Mouse (Mus musculus): ENCODE measurements around the gene Cplx1. TPM values are rescaled to one million over a fixed set of nuclear protein-coding genes. Genes with fewer than 3 reads are reported as not detected.
A peak's percentile ranks its signal among the peaks of the same experiment; 100 is the strongest.
"Not testable (repeated sequence)": the region's sequence is repeated elsewhere in the genome, so short reads cannot be mapped to it uniquely, and the experiment has no call there.

Cplx1 gene
- total and polyA plus RNA-seq, 2 experiments from 2014 or later: 118 to 267 TPM

- no peak overlapping the region for H3K27ac ChIP-seq
- no peak overlapping the region for H3K4me2 ChIP-seq (ENCODE audit: low read depth, low read length)
- H3K36me3 ChIP-seq (ENCODE audit: insufficient read depth, low read length): peaks cover 27% of the 10 kb centered on the region; the same call in 1 of the 2 replicates
- H3K4me1 ChIP-seq (ENCODE audit: insufficient read depth, low read length): no peaks in the 10 kb centered on the region
- H3K4me3 ChIP-seq (ENCODE audit: low read length): no peak overlapping the region
- no peaks in the 10 kb centered on the region for H3K9me3 ChIP-seq (ENCODE audit: low read length)
- DNase-seq (ENCODE audit: low spot score): no peak
- H3K27me3 ChIP-seq (ENCODE audit: insufficient read depth, low read length): no peaks in the 10 kb centered on the region
- TF ChIP-seq CTCF (IDR thresholded peaks at IDR 0.05; ENCODE audit: low read depth): no peak
- WGBS: 84% methylated on average over 9 of the region's 9 CpGs
- no peak overlapping the region for H3K9ac ChIP-seq (replicated peaks; ENCODE audit: low read length)
- no peak for ATAC-seq
These were observed 31.5 kb downstream of the Cplx1 start for GRCm38 (mm10) chr5:108518106-108518885.

GRCm38 (mm10) chr5:108516655-108517054, 33.2 kb downstream of the Cplx1 start:
- no peak for TF ChIP-seq CTCF (IDR thresholded peaks at IDR 0.05; ENCODE audit: low read depth)
- Histone ChIP-seq H3K9me3 (ENCODE audit: low read length) (no peaks in the 10 kb centered on the region), H3K4me2 (ENCODE audit: low read depth, low read length) (no peak overlapping the region), H3K36me3 (ENCODE audit: insufficient read depth, low read length) (peaks cover 22% of the 10 kb centered on the region; the same call in 1 of the 2 replicates), H3K4me1 (ENCODE audit: insufficient read depth, low read length) (no peaks in the 10 kb centered on the region), H3K9ac (replicated peaks; ENCODE audit: low read length) (no peak overlapping the region), H3K27ac (no peak overlapping the region), H3K4me3 (ENCODE audit: low read length) (no peak overlapping the region), H3K27me3 (ENCODE audit: insufficient read depth, low read length) (no peaks in the 10 kb centered on the region)
- WGBS: 90% methylated on average over 3 of the region's 3 CpGs
- DNase-seq (ENCODE audit: low spot score): no peak
- ATAC-seq: no peak

GRCm38 (mm10) chr5:108515581-108516361, 34.1 kb downstream of the Cplx1 start:
- WGBS: 48% methylated on average over 6 of the region's 6 CpGs
- ATAC-seq: peak; percentile 56; the same call in 1 of the 2 replicates

GRCm38 (mm10) chr5:108502286-108502685, 47.5 kb downstream of the Cplx1 start:
- H3K4me3 ChIP-seq (ENCODE audit: low read length): no peak overlapping the region
- ATAC-seq (no peak), DNase-seq (ENCODE audit: low spot score) (no peak)
- no peaks in the 10 kb centered on the region for H3K4me1 ChIP-seq (ENCODE audit: insufficient read depth, low read length)
- H3K27ac ChIP-seq: no peak overlapping the region
- no peaks in the 10 kb centered on the region for H3K27me3 ChIP-seq (ENCODE audit: insufficient read depth, low read length)
- H3K4me2 ChIP-seq (ENCODE audit: low read depth, low read length): no peak overlapping the region
- no peaks in the 10 kb centered on the region for H3K9me3 ChIP-seq (ENCODE audit: low read length)
- 90% methylated on average over 18 of the region's 18 CpGs for WGBS
- peaks cover 46% of the 10 kb centered on the region for H3K36me3 ChIP-seq (ENCODE audit: insufficient read depth, low read length)
- TF ChIP-seq CTCF (IDR thresholded peaks at IDR 0.05; ENCODE audit: low read depth): no peak
- H3K9ac ChIP-seq (replicated peaks; ENCODE audit: low read length): no peak overlapping the region

More at GRCm38 (mm10) chr5:108515581-108516361, 34.1 kb downstream of the Cplx1 start:
- 0 out of 2 replicates have a peak overlapping the region, but pooled peaks have one; percentile 32 for H3K27ac ChIP-seq
- H3K9ac ChIP-seq (replicated peaks; ENCODE audit: low read length): no peak overlapping the region
- no peaks in the 10 kb centered on the region for H3K27me3 ChIP-seq (ENCODE audit: insufficient read depth, low read length)
- H3K4me3 ChIP-seq (ENCODE audit: low read length): no peak overlapping the region
- H3K9me3 ChIP-seq (ENCODE audit: low read length): no peaks in the 10 kb centered on the region
- no peak for TF ChIP-seq CTCF (IDR thresholded peaks at IDR 0.05; ENCODE audit: low read depth)
- peaks cover 22% of the 10 kb centered on the region; the same call in 1 of the 2 replicates for H3K36me3 ChIP-seq (ENCODE audit: insufficient read depth, low read length)
- H3K4me2 ChIP-seq (ENCODE audit: low read depth, low read length): no peak overlapping the region
- DNase-seq (ENCODE audit: low spot score): peak; percentile 60
- H3K4me1 ChIP-seq (ENCODE audit: insufficient read depth, low read length): no peaks in the 10 kb centered on the region

GRCm38 (mm10) chr5:108501573-108501972, 48.3 kb downstream of the Cplx1 start:
- H3K4me1 ChIP-seq (ENCODE audit: insufficient read depth, low read length): no peaks in the 10 kb centered on the region
- DNase-seq (ENCODE audit: low spot score) (no peak), ATAC-seq (no peak)
- peaks cover 52% of the 10 kb centered on the region for H3K36me3 ChIP-seq (ENCODE audit: insufficient read depth, low read length)
- H3K27me3 ChIP-seq (ENCODE audit: insufficient read depth, low read length): no peaks in the 10 kb centered on the region
- WGBS: 89% methylated on average over 1 of the region's 1 CpGs
- H3K9ac ChIP-seq (replicated peaks; ENCODE audit: low read length): no peak overlapping the region
- no peak overlapping the region for H3K4me3 ChIP-seq (ENCODE audit: low read length)
- no peak overlapping the region for H3K27ac ChIP-seq
- no peak overlapping the region for H3K4me2 ChIP-seq (ENCODE audit: low read depth, low read length)
- no peaks in the 10 kb centered on the region for H3K9me3 ChIP-seq (ENCODE audit: low read length)
- TF ChIP-seq CTCF (IDR thresholded peaks at IDR 0.05; ENCODE audit: low read depth): no peak

- H3K27me3 ChIP-seq (ENCODE audit: insufficient read depth, low read length); H3K4me3 ChIP-seq (ENCODE audit: low read length); H3K9ac ChIP-seq (replicated peaks; ENCODE audit: low read length); H3K27ac ChIP-seq; H3K4me1 ChIP-seq (ENCODE audit: insufficient read depth, low read length); H3K9me3 ChIP-seq (ENCODE audit: low read length); DNase-seq (ENCODE audit: low spot score); ATAC-seq; H3K4me2 ChIP-seq (ENCODE audit: low read depth, low read length): not testable (repeated sequence)
- WGBS: 99% methylated on average over 3 of the region's 5 CpGs
- peaks cover 32% of the 10 kb centered on the region for H3K36me3 ChIP-seq (ENCODE audit: insufficient read depth, low read length)
These were observed 63.7 kb downstream of the Cplx1 start for GRCm38 (mm10) chr5:108486148-108486547.
